Mouse (Mus musculus): ENCODE measurements at regions not wholly inside any gene's neighbourhood (a gene's known extent, or its start where the extent isn't known, plus 50 kb on each side); places are given as distances from the start of the nearest gene placed in this dataset.
A peak's percentile ranks its signal among the peaks of the same experiment; 100 is the strongest.
"Not testable (repeated sequence)": the region's sequence is repeated elsewhere in the genome, so short reads cannot be mapped to it uniquely, and the experiment has no call there.

GRCm38 (mm10) chr12:92886394-92887075, 1037.6 kb upstream of the Sel1l start:
- not testable (repeated sequence) for DNase-seq (ENCODE audit: low spot score in 2 of 2)

DNA sequence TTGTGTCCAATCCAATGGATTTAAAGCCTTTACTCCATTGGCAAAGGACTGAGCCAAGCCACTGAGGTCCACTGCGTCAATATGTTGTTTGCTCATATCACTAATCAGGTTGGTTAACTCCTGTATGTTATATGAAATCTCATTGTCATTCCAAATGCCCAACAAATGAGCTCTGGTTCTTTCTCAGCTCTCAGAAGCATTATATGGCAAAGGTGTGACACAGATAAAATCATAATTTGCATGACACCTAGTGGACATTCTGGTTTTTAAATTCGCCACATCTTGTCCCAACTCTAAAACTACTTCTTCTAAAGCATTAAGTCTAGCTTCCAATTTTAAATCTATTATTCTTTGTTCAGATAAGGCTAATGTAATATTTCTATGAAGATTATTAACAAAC, 1035.1 kb upstream of the Sel1l start:
- not testable (repeated sequence) for DNase-seq (ENCODE audit: low spot score in 2 of 2)

- not testable (repeated sequence) for DNase-seq (ENCODE audit: low spot score in 2 of 2)
Measured at GRCm38 (mm10) chr12:92883091-92883490, 1034.1 kb upstream of the Sel1l start.

DNA sequence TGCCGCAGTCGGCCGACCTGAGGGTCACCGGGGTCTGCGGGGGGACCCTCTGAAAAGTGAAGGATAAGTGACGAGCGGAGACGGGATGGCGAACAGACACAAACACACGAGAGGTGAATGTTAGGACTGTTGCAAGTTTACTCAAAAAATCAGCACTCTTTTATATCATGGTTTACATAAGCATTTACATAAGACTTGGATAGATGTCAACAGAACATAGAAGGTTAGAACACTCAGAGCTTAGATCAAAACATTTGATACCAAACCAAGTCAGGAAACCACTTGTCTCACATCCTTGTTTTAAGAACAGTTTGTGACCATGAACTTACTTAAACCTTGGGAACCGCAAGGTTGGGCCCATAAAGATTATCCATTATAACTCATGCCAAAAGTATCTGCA, 1033.6 kb upstream of the Sel1l start:
- DNase-seq (ENCODE audit: low spot score in 2 of 2), result not testable (repeated sequence)

DNA sequence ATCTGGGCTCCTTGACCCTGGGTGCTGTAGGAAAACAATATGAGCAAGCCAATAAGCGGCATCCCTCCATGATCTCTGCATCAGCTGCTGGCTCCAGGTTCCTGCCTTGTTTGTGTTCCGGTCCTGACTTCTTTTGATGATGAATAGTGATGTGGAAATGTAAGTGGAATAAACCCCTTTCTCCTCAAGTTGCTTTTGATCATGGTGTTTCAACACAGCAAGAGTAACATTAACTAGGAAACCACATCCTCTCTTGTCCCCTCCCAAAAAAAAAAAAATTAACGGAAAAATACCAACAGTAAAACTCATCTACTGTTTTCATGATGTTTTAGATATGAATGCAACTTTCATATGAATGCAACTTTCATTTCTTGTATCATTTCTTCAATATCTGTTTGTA, 1024.6 kb upstream of the Sel1l start:
- DNase-seq (ENCODE audit: low spot score in 2 of 2), result no peak

- DNase-seq (ENCODE audit: low spot score in 2 of 2), result no peak
Measured at GRCm38 (mm10) chr12:92869336-92869735, 1020.4 kb upstream of the Sel1l start.

- DNase-seq (ENCODE audit: low spot score in 2 of 2), result no peak
Measured at GRCm38 (mm10) chr12:92823090-92823786, 974.3 kb upstream of the Sel1l start.

DNA sequence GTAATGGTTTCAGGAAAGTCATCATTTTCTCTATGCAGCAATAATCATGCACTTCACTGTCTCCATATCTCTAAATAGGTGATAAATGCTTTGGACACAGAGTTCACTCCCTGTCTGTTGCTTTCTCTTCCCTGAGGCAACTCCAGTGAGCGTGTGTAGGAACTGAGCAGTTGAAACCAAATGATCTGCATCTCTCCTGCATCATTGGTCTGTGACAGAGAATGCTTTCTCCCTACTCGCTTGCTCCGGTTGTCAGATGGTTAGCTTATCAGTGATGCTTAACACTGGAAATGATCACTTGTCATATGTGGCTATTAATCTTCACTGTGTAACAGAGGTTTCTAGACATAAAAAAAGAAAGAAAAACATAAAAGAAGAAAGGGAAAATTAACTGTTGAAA, 969.7 kb upstream of the Sel1l start:
- DNase-seq (ENCODE audit: low spot score in 2 of 2), result no peak

DNA sequence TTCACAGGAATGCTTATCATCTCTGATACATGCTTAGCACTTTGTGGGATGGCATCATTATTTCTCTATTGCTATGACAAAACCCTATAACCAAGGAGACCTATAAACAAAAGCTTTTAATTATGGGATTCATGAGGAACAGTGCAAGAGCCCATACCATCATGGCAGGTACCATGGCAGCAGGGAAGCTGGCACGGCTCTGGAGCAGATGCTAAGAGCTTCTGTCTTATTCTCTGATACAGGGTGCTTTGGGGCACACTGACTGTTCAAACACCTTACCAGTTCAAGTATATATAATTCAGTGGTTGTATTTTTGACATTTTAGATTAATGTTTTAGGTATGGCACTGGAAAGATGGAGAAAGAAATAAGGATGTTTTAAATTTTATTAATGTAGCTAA, 952.2 kb upstream of the Sel1l start:
- DNase-seq (ENCODE audit: low spot score in 2 of 2), result no peak

GRCm38 (mm10) chr12:92783362-92783761, 934.4 kb upstream of the Sel1l start:
- no peak for DNase-seq (ENCODE audit: low spot score in 2 of 2)

DNA sequence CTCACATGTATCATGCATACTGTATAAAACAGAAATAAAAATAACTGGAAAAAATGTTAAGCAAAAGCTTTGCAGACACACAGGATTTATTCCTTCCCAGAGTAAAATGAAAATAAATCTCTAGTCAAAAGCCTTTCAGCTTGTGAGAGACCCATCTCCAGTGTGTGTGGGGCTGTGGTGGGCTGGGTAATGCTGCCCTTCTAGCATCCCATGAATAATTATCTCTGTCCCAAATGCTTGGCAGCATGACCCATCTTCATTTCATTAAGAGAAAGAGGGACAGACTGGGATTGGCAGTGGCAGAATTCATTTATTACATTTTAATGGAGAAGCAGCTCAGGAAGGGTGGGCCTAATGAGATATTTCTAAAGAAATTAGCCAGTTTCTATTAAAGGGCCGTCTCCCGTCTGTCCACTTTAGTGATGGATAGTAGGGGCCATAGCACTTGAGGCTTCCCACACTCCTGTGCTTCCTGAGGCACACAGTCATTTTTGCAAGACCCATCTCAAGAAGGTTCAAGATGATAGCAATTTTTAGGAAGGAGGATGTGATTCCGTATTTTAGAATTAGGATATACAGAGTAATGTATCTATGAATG, 930.8 kb upstream of the Sel1l start:
- no peak for DNase-seq (ENCODE audit: low spot score in 2 of 2)

GRCm38 (mm10) chr12:92775668-92776067, 926.7 kb upstream of the Sel1l start:
- no peak for DNase-seq (ENCODE audit: low spot score in 2 of 2)

- DNase-seq (ENCODE audit: low spot score in 2 of 2), result no peak
Measured at GRCm38 (mm10) chr12:92748576-92748975, 899.6 kb upstream of the Sel1l start.

GRCm38 (mm10) chr12:92740818-92741217, 891.9 kb upstream of the Sel1l start:
- no peak for DNase-seq (ENCODE audit: low spot score in 2 of 2)

DNA sequence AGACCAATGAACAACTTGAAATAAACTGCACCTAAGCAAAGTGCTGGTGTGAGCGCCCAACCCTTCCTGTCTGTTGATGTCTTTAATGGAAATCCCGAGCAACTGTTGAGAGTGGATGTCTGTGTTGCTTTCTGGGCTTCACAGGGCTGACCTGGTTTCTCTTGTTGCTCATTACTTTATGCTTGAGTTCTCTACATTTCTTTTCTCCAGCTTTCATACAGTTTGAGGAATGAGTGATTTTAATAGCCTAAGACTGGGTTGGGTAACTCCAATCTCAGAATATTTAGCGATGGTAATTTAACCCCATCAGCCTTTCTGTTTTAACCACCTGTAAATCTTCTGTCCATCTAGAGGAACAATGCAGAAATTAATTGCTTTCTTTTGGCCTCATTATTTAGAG, 890.2 kb upstream of the Sel1l start:
- no peak for DNase-seq (ENCODE audit: low spot score in 2 of 2)

DNA sequence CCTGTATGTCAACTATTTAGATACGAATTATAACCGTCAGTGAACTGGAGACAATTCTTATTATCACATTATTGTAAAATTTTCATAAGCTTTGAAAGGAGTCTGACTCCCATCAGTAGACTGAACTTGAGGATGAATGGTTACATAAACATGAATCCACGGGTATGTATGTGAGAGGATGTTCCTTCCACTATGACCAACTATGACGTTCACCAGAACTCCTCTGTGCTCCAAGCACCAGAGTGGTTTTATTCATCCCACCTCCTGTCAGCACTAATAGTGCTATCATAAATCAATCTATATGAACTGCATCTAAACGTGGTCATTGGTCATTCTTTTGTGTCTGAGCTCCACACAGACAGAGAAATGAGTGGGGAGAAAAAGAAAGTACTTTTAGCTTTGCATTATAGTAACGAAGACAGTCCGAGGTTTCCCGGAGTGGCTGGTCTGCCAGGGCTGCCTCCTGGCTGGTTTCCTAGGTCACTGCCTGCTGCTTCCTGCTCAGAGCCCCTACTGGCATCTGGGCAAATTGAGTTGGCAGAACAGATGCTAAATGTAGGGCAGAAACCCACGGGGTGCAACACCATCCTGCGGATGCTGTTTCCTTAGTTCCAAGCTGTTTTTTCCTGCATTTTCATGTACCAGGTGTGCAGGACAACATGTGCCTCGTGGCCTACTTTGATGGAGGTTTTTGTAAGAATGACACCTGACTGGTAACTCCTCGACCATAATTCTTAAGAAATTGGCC, 888.8 kb upstream of the Sel1l start:
- peak; percentile 9 to 35 for DNase-seq (ENCODE audit: low spot score in 2 of 2)

DNA sequence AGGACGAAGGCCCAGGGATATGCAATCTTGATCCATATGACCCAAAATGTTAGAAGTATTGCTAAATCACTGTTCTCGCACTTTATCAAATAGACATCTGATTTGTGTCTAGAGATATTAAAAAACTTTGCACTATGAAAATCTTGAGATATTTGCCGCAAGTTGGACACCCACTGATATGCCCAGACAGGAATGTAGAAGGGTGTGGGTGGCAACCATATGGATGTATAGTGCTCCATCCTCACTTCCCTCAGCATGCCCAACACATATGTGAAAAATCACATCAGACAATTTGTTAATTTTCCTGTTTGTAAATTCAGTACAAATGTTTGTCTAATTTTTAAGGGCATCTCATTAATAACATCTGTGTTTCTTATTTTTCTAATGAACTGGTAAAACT, 874.1 kb upstream of the Sel1l start:
- DNase-seq (ENCODE audit: low spot score in 2 of 2), result peak in 1 of 2 experiments; percentile 26

DNA sequence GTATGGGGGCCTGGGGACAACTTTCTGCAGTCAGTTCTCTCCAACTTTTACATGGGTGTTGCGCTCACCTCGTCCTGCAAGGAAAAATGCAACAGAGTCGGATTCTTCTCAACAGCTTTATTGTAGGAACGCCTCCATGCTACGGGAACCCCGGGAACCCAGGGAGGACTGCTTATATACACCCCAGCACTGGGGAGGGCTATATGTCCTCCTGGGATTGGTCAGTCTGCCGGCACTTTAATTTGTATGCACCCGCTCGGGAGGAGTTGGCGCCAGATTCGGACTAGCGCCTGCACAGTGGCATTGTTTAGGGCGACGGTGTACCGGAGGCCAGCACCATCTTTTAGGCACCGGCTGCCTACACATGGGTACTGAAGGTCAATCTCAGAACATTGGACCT, 864.5 kb upstream of the Sel1l start:
- no peak for DNase-seq (ENCODE audit: low spot score in 2 of 2)

DNA sequence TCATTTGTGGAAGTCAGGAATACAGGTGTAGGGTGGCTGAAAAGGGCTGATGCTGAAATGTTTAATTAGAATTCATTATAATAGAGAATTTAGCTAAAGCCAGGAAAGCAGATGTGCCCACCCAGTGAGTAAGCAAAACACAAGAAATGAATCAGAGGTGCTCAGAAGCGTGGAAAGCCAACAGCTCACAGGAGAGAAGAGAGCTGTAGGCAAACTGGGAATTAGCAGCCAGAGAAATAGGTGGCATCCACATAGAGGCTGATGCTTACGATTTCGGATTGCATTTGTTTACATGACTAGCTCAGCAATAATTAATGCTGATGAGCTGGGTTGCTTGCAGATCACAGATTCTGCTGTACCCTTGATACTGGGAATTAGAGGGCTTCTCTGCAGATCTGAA, 859.5 kb upstream of the Sel1l start:
- no peak for DNase-seq (ENCODE audit: low spot score in 2 of 2)

DNA sequence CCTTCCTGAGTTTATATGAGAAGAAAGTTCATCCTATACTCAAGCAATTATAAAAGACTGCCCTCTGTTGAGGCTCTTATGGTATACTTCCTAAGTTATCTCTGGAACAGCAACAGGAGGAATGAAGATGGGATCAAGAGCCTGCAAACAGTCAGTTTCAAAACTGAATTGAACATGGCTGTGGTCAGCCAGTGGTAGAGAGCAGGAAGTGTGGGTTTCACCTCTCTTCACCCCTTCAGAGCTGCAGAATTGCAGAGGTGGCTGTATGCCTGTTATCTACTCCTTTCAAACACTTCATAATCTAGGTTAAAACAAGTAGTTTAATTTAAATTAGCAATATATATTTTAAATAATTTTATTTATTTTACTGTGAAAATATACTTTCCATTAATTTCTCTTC, 854.8 kb upstream of the Sel1l start:
- no peak for DNase-seq (ENCODE audit: low spot score in 2 of 2)

DNA sequence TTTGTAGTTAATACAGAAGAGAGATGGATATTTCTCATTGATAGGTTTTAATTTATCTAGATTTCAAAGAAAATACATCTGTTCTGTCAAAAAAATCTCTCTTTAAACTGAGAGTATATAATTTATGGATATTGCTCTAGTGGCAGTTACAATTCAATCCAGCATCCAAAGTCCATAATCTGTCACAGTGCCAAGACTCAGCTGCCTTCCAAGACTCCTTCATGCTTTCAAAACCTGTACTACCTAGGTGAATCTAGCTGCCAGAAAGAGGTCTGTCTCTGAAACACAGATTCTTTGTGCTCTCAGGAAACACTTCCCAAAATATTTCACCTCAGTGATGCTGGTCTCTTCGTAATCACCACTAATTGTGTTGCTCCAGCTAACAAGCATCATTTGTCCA, 844.0 kb upstream of the Sel1l start:
- no peak for DNase-seq (ENCODE audit: low spot score in 2 of 2)

DNA sequence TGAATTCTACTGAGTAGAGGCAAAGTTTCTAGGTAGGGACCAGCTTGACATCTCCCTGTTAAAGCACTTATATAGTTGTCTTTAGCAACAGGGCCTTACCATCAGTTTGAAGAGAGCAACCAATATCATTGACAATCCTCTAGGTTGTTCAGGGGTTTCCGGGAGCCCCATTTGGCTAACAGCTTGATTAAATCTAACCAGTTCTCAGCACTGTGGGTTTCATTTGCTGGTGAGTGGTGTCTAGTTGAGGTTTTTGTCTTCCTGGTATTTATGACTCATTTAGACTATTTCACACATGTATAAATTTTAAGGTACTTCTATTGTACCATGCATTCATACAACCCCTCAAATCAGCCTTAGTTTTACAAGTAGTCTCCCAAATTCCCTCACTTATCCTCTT, 823.4 kb upstream of the Sel1l start:
- no peak for DNase-seq (ENCODE audit: low spot score in 2 of 2)

Measured in frontal cortex, postnatal 36 days (tissue).